Mouse (Mus musculus) lung, adult 2 months (tissue): ENCODE measurements around the gene Rhbg.
A peak's percentile ranks its signal among the peaks of the same experiment; 100 is the strongest.

ENCODE experiments used
- CTCF ChIP-seq: fragments of 200-500 bp; IDR thresholded peaks from 2 replicates; pipeline ENCODE4 v1.5.1; 2011; ENCODE audit warnings: mild to moderate bottlenecking, low read length, control low read depth; ENCODE audit not compliant: insufficient read depth
- POLR2A ChIP-seq: fragments of 200-500 bp; IDR thresholded peaks from 2 replicates; pipeline ENCODE4 v1.6.1; 2011; ENCODE audit warnings: low read depth, mild to moderate bottlenecking, control low read depth, low read length, borderline replicate concordance; ENCODE audit errors: extremely low read depth

DNA sequence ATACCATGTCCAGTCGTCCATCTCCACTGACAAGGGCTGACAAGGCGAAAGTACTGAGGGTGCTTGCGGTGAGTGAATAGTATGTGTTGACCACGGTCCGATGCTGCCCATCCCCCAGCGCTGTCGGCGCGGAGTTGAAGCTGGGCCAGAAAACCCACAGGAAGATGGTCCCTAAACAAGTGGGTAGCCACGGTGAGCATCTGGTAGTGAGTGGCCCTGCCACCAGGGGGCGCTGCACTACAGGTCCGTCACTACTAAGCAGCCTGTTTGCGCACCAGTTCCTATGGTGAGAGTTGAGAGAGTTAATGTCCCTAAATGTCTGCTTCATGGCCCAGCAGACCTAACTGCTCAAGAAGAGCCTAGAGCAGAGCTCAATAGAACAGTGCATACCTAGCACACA, 8.7 kb downstream of the Rhbg start:
- peak; percentile 94 for TF ChIP-seq CTCF
- TF ChIP-seq POLR2A, result no peak
